Mouse (Mus musculus) E14TG2a.4 (cell line): ENCODE data around the gene Gm28845.

Experiments
- CTCF ChIP-seq: conservative IDR thresholded peaks from 2 replicates; pipeline ENCODE4 v1.5.1; 2014; ENCODE audit warnings: low read length
- NANOG ChIP-seq: IDR thresholded peaks from 2 replicates; pipeline ENCODE4 v1.6.1; 2014; ENCODE audit warnings: borderline replicate concordance, low read length, mixed read lengths
- POU5F1 ChIP-seq: IDR thresholded peaks from 2 replicates; pipeline ENCODE4 v1.6.1; 2014; ENCODE audit warnings: low read length, borderline replicate concordance

DNA sequence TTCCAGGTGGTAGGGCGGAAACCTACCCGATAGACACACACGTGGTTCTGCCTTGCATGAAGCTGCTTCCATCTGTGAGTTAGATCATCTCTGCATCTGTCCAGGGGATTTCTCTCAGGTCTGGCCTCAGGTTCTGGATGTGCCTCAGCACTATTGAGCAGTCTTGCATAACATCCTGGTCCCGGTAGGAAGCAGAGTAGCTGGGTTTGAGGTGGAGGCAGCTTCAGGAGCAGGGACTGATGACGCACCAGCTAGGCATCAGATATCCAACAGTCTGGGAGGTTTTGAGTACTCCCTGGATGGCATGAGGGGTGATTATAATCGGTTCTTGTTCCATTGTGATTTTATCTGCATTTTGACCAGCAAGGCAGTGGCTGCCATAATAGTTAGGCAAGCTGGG, 18.2 kb upstream of the Gm28845 start:
- no peak for TF ChIP-seq CTCF
- TF ChIP-seq POU5F1: no peak
- TF ChIP-seq NANOG: no peak
